Mouse (Mus musculus) heart, adult 2 months (tissue): ENCODE measurements around the gene Trcg1. TPM values are rescaled to one million over a fixed set of nuclear protein-coding genes. Genes with fewer than 3 reads are reported as not detected.
A peak's percentile ranks its signal among the peaks of the same experiment; 100 is the strongest.

Experiments used
- DNase-seq, 2 experiments: peaks; one replicate each; pipeline ENCODE4 v3.0.0; 2021
- H3K27ac ChIP-seq: fragments of 200-600 bp; 2 replicates; pipeline ENCODE4 v1.8.1; 2022
- H3K27me3 ChIP-seq: fragments of 200-500 bp; 2 replicates; pipeline ENCODE4 v1.6.1; 2012; ENCODE audit warnings: mild to moderate bottlenecking, low read length, inconsistent platforms, mixed read lengths; ENCODE audit not compliant: control insufficient read depth, insufficient read depth
- H3K36me3 ChIP-seq: fragments of 200-500 bp; 2 replicates; pipeline ENCODE4 v1.6.1; 2012; ENCODE audit warnings: low read length, inconsistent platforms; ENCODE audit not compliant: control insufficient read depth, insufficient read depth
- H3K4me1 ChIP-seq: fragments of 200-500 bp; 2 replicates; pipeline ENCODE4 v1.6.1; 2011; ENCODE audit warnings: low read length; ENCODE audit not compliant: control insufficient read depth, insufficient read depth
- H3K4me3 ChIP-seq: fragments of 200-600 bp; 2 replicates; pipeline ENCODE4 v1.8.1; 2022
- H3K79me2 ChIP-seq: fragments of 200-500 bp; replicated peaks from 2 replicates; pipeline ENCODE4 v1.6.1; 2012; ENCODE audit warnings: mild to moderate bottlenecking, inconsistent platforms, low read length, moderate library complexity, mixed read lengths; ENCODE audit not compliant: control insufficient read depth, insufficient read depth
- H3K9ac ChIP-seq: fragments of 200-500 bp; 2 replicates; pipeline ENCODE4 v1.6.1; 2012; ENCODE audit warnings: low read depth, mild to moderate bottlenecking, control low read depth, inconsistent platforms, low read length, mixed read lengths
- CTCF ChIP-seq: fragments of 200-600 bp; IDR thresholded peaks from 2 replicates; pipeline ENCODE4 v1.8.1; 2022; ENCODE audit warnings: antibody characterized with exemption, mild to moderate bottlenecking, moderate library complexity
- EP300 ChIP-seq: fragments of 200-500 bp; IDR thresholded peaks from 2 replicates; pipeline ENCODE4 v1.6.1; 2011; ENCODE audit warnings: low read depth, low read length, control low read depth; ENCODE audit not compliant: insufficient read depth
- POLR2A ChIP-seq: fragments of 200-500 bp; IDR thresholded peaks from 2 replicates; pipeline ENCODE4 v1.6.1; 2011; ENCODE audit warnings: mild to moderate bottlenecking, low read depth, low read length, control low read depth; ENCODE audit not compliant: insufficient read depth
- WGBS: fragments of 180-500 bp; shearing (Covaris S2); methylation state at CpG from one replicate; pipeline ENCODE4 v1.1.7; 2018; 5-methylcytosine and 5-hydroxymethylcytosine counted together
- intact Hi-C: fragments of 180-260 bp; cut with DNase I; formaldehyde crosslinking; loops from one replicate; pipeline ENCODE4 v1.15.1; 2025
- polyA plus RNA-seq: library from polyadenylated mRNA; depleted of rRNA; stranded (reverse); fragments of >200 nt; gene quantifications from 2 replicates; pipeline ENCODE4 v1.2.3, GENCODE M21; 2012
- total RNA-seq, 2 experiments: library from RNA; stranded (reverse); gene quantifications; 2 replicates each; pipeline ENCODE4 v1.2.3; 2021

Trcg1 gene
- total and polyA plus RNA-seq, 3 experiments = not detected

- WGBS = 4% methylated on average over 26 of the region's 26 CpGs
- no peaks in the 10 kb centered on the region for H3K36me3 ChIP-seq
- H3K27ac ChIP-seq = peak overlapping the region; percentile 92
- DNase-seq = peak; percentile 81
- H3K4me1 ChIP-seq = peaks cover 9% of the 10 kb centered on the region
- intact Hi-C loops = loop anchor here (5.0 to 10.0 kb wide), 3 partner anchors 91 to 393 kb away; partner anchors contain the start of gene Csk
- TF ChIP-seq CTCF = no peak
- no peak for TF ChIP-seq EP300
- TF ChIP-seq POLR2A = no peak
- H3K4me3 ChIP-seq = peak overlapping the region; percentile 97
- peaks cover 2% of the 10 kb centered on the region for H3K79me2 ChIP-seq
- peak overlapping the region; percentile 83 for H3K9ac ChIP-seq
- no peaks in the 10 kb centered on the region for H3K27me3 ChIP-seq
Observed at GRCm38 (mm10) chr9:57261516-57261912, 25.2 kb downstream of the Trcg1 start.

- WGBS = under 1% methylated on average over 81 of the region's 87 CpGs
- peaks cover 9% of the 10 kb centered on the region for H3K4me1 ChIP-seq
- no peaks in the 10 kb centered on the region for H3K36me3 ChIP-seq
- DNase-seq = peak; percentile 87 to 88
- H3K27ac ChIP-seq = peak within 1 kb of the TSS; percentile 92
- TF ChIP-seq CTCF (peak; percentile 82), POLR2A (peak; percentile 55), EP300 (no peak)
- intact Hi-C loops = loop anchor here (5.0 to 10.0 kb wide), 3 partner anchors 90 to 393 kb away; partner anchors contain the start of gene Csk
- H3K27me3 ChIP-seq = no peaks in the 10 kb centered on the region
- peak within 1 kb of the TSS; percentile 97 for H3K4me3 ChIP-seq
- peak within 1 kb of the TSS; percentile 83 for H3K9ac ChIP-seq
- no peaks in the 10 kb centered on the region for H3K79me2 ChIP-seq
Observed at GRCm38 (mm10) chr9:57261913-57262794, 25.8 kb downstream of the Trcg1 start, which contains the start of gene 1700017B05Rik. Gene 1700017B05Rik (minus strand): TSS chr9:57262612.

- peaks cover 9% of the 10 kb centered on the region for H3K4me1 ChIP-seq
Observed at GRCm38 (mm10) chr9:57262795-57263684, 26.7 kb downstream of the Trcg1 start.

GRCm38 (mm10) chr9:57265125-57265524 is 28.8 kb downstream of the Trcg1 start:
- Histone ChIP-seq H3K36me3 (no peaks in the 10 kb centered on the region), H3K79me2 (no peaks in the 10 kb centered on the region), H3K4me3 (peak overlapping the region; percentile 7; the same call in 1 of the 2 replicates), H3K27me3 (no peaks in the 10 kb centered on the region), H3K4me1 (peaks cover 8% of the 10 kb centered on the region), H3K27ac (peak overlapping the region; percentile 51), H3K9ac (no peak overlapping the region)
- no peak for DNase-seq
- TF ChIP-seq POLR2A (no peak), CTCF (no peak), EP300 (no peak)
- 24% methylated on average over 5 of the region's 5 CpGs for WGBS
- intact Hi-C loops = loop anchor here (10.0 kb wide), 1 partner anchor 390 kb away; the partner anchor contains the start of gene Csk

More at GRCm38 (mm10) chr9:57262795-57263684, 26.7 kb downstream of the Trcg1 start:
- Histone ChIP-seq H3K27me3 (no peaks in the 10 kb centered on the region), H3K27ac (peak overlapping the region; percentile 92), H3K9ac (peak overlapping the region; percentile 71), H3K4me3 (peak overlapping the region; percentile 97), H3K36me3 (no peaks in the 10 kb centered on the region), H3K79me2 (no peaks in the 10 kb centered on the region)
- DNase-seq = no peak
- intact Hi-C loops = loop anchor here (5.0 to 10.0 kb wide), 3 partner anchors 89 to 392 kb away; partner anchors contain the start of gene Csk
- 56% methylated on average over 13 of the region's 13 CpGs for WGBS
- no peak for TF ChIP-seq POLR2A
- TF ChIP-seq EP300 = no peak

GRCm38 (mm10) chr9:57267421-57267820 is 31.1 kb downstream of the Trcg1 start:
- intact Hi-C loops = loop anchor here (10.0 kb wide), 1 partner anchor 387 kb away; the partner anchor contains the start of gene Csk
- no peaks in the 10 kb centered on the region for H3K27me3 ChIP-seq
- H3K27ac ChIP-seq = no peak overlapping the region
- H3K4me1 ChIP-seq = peaks cover 6% of the 10 kb centered on the region
- no peak overlapping the region for H3K4me3 ChIP-seq
- WGBS = 94% methylated on average over 5 of the region's 5 CpGs
- no peak for DNase-seq
- no peaks in the 10 kb centered on the region for H3K36me3 ChIP-seq
- no peaks in the 10 kb centered on the region for H3K79me2 ChIP-seq
- TF ChIP-seq EP300 (no peak), POLR2A (no peak), CTCF (no peak)
- H3K9ac ChIP-seq = no peak overlapping the region
